Mouse (Mus musculus): ENCODE measurements around the gene Tmem95. TPM values are rescaled to one million over a fixed set of nuclear protein-coding genes. Genes with fewer than 3 reads are reported as not detected.

Gene Tmem95
- total and polyA plus RNA-seq, 2 experiments from 2014 or later = not detected

DNA sequence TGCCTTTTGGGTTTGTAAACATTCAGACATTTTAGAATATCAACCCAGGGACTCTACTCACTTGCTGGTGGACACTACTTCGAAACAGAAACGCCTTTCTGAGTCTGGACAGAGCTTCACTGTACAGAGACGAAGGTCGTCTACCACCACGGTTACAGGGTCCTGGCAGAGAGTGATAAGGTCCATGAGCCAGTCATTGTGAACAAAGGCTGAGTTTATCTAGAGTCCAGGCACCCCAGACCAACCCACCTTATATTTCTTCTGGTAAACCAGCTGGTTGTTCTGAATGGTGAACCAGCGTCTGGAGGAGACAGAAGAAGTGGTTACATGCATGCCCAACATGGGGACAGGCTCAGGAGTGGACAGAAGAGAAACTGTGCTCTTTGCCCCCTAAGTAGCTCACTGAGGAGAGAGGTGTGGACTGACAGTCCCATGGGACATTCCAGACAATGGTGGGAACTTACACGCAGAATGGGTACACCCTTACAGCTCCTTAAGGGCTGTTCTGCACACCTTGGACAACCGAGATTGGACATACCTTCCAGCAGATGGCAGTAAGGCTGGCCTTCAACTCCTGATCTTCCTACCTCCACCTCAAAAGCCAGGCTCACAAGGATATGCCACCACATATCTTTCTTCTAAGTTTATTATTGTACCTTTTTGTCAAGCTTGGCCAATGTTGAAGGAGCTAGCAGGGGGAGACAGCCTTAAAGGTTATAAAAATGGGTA is 9.3 kb upstream of the Tmem95 start:
- no peaks in the 10 kb centered on the region for H3K9me3 ChIP-seq (replicated peaks; ENCODE audit: control insufficient read depth, low read length)
- H3K27me3 ChIP-seq (ENCODE audit: control insufficient read depth, insufficient read depth, low read length) = peaks cover 17% of the 10 kb centered on the region; the same call in 1 of the 2 replicates
- H3K4me3 ChIP-seq (ENCODE audit: low read depth, low read length) = no peak overlapping the region
- H3K27ac ChIP-seq (ENCODE audit: low read depth) = no peak overlapping the region
- peaks cover 12% of the 10 kb centered on the region for H3K4me1 ChIP-seq (ENCODE audit: control insufficient read depth, insufficient read depth)
- DNase-seq (ENCODE audit: low spot score) (no peak), ATAC-seq (ENCODE audit: insufficient read depth, low read depth) (no peak)
- no peak overlapping the region for H3K4me2 ChIP-seq (ENCODE audit: low read depth, low read length)
- no peak overlapping the region for H3K9ac ChIP-seq (replicated peaks; ENCODE audit: low read depth, low read length)
- TF ChIP-seq EP300 (IDR thresholded peaks at IDR 0.05; ENCODE audit: low read depth) (no peak), CTCF (IDR thresholded peaks at IDR 0.05; ENCODE audit: low read depth) (peak; percentile 51)
- WGBS = 50% methylated on average over 8 of the region's 8 CpGs
- no peaks in the 10 kb centered on the region for H3K36me3 ChIP-seq (replicated peaks; ENCODE audit: control insufficient read depth, insufficient read depth, low read length)

DNA sequence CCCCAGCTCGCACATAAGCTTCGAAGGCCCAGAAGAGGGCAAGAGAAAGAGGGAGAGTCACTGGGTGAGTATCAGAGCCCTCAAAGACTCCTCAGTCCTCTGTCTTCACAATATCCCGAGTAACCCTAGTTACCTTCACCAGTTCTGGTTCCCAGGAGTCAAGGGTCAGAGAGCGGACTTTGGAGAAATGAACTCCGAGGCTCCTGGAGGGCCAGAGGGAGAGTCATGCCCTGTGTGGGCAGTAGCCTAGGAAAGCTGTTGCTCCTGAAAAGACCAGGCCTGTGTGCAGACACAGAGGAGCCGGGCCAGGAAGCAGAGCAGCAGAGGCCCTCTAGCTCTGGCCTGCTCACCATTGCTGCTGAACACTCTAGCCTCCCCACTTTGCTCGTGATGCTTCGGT is 6.8 kb upstream of the Tmem95 start:
- no peaks in the 10 kb centered on the region for H3K36me3 ChIP-seq (replicated peaks; ENCODE audit: control insufficient read depth, insufficient read depth, low read length)
- TF ChIP-seq CTCF (IDR thresholded peaks at IDR 0.05; ENCODE audit: low read depth) (no peak), EP300 (IDR thresholded peaks at IDR 0.05; ENCODE audit: low read depth) (no peak)
- H3K4me3 ChIP-seq (ENCODE audit: low read depth, low read length) = no peak overlapping the region
- no peak for DNase-seq (ENCODE audit: low spot score)
- H3K27me3 ChIP-seq (ENCODE audit: control insufficient read depth, insufficient read depth, low read length) = 0 out of 2 replicates have a peak, but pooled peaks cover 6% of the 10 kb centered on the region
- peak overlapping the region; percentile 33 for H3K4me2 ChIP-seq (ENCODE audit: low read depth, low read length)
- no peak for ATAC-seq (ENCODE audit: insufficient read depth, low read depth)
- peak overlapping the region; percentile 60 for H3K27ac ChIP-seq (ENCODE audit: low read depth)
- H3K9me3 ChIP-seq (replicated peaks; ENCODE audit: control insufficient read depth, low read length) = no peaks in the 10 kb centered on the region
- no peak overlapping the region; the same call in 1 of the 2 replicates for H3K9ac ChIP-seq (replicated peaks; ENCODE audit: low read depth, low read length)
- peaks cover 8% of the 10 kb centered on the region; the same call in 1 of the 2 replicates for H3K4me1 ChIP-seq (ENCODE audit: control insufficient read depth, insufficient read depth)
- WGBS = 69% methylated on average over 8 of the region's 8 CpGs

DNA sequence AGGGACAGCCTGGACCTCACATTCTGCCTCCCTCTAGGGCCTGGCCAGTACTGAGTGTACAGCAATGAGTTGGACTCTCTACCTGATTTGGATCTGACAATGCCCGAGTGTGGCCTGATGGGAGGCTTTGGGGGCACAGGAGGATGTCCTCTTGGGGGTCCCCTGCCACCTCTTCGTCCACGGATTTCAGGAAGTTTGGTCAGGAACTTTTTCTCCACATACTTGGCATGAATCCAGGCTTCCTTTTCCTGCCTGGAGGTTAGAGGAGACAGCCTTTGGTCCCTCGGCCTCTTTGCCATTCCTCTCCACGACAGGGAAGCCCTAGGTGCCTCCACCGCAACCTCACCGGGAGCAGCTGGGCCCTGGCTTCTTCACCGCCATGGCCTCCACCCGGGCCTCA is 6.4 kb upstream of the Tmem95 start:
- ATAC-seq (ENCODE audit: insufficient read depth, low read depth) (no peak), DNase-seq (ENCODE audit: low spot score) (no peak)
- TF ChIP-seq CTCF (IDR thresholded peaks at IDR 0.05; ENCODE audit: low read depth) (no peak), EP300 (IDR thresholded peaks at IDR 0.05; ENCODE audit: low read depth) (no peak)
- no peaks in the 10 kb centered on the region for H3K9me3 ChIP-seq (replicated peaks; ENCODE audit: control insufficient read depth, low read length)
- peaks cover 8% of the 10 kb centered on the region; the same call in 1 of the 2 replicates for H3K4me1 ChIP-seq (ENCODE audit: control insufficient read depth, insufficient read depth)
- H3K36me3 ChIP-seq (replicated peaks; ENCODE audit: control insufficient read depth, insufficient read depth, low read length) = no peaks in the 10 kb centered on the region
- no peak overlapping the region; the same call in 1 of the 2 replicates for H3K9ac ChIP-seq (replicated peaks; ENCODE audit: low read depth, low read length)
- H3K27me3 ChIP-seq (ENCODE audit: control insufficient read depth, insufficient read depth, low read length) = 0 out of 2 replicates have a peak, but pooled peaks cover 2% of the 10 kb centered on the region
- peak overlapping the region; percentile 33 for H3K4me2 ChIP-seq (ENCODE audit: low read depth, low read length)
- WGBS = 53% methylated on average over 9 of the region's 9 CpGs
- no peak overlapping the region for H3K4me3 ChIP-seq (ENCODE audit: low read depth, low read length)
- peak overlapping the region; percentile 60 for H3K27ac ChIP-seq (ENCODE audit: low read depth)

DNA sequence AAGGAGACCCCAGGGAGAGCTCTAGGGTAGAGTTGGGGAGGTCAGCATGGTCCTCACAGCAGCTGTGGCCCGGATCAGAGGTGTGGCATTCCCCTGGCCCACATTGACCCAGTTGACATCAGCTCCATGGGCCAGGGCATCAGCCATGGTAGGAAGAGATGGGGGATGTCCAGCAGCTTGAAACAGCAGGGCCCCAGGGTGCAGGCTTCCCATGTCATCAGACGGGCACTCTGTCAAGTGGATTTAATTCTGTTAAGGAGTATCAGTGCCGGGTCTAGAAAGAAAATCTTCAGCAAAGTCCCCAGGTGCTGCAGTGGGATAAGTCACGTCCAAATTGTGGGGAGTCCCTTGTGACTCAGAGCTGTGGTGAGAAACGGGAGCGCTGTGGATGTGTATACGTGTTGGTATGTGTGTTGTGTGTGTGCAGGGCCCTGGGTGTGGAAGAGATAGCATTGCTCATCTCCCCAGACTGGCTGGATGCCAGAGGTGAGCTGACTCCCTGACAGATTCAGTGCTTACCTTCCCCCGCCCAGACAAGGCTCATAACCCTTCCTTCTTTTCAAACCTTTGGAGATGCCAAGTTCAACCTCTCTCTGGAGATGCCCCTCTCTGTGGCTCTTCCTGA is 5.8 kb upstream of the Tmem95 start:
- Histone ChIP-seq H3K4me3 (ENCODE audit: low read depth, low read length) (no peak overlapping the region), H3K36me3 (replicated peaks; ENCODE audit: control insufficient read depth, insufficient read depth, low read length) (no peaks in the 10 kb centered on the region), H3K4me1 (ENCODE audit: control insufficient read depth, insufficient read depth) (peaks cover 8% of the 10 kb centered on the region; the same call in 1 of the 2 replicates), H3K27me3 (ENCODE audit: control insufficient read depth, insufficient read depth, low read length) (no peaks in the 10 kb centered on the region), H3K4me2 (ENCODE audit: low read depth, low read length) (no peak overlapping the region), H3K9ac (replicated peaks; ENCODE audit: low read depth, low read length) (no peak overlapping the region), H3K27ac (ENCODE audit: low read depth) (peak overlapping the region; percentile 60), H3K9me3 (replicated peaks; ENCODE audit: control insufficient read depth, low read length) (no peaks in the 10 kb centered on the region)
- no peak for DNase-seq (ENCODE audit: low spot score)
- no peak for ATAC-seq (ENCODE audit: insufficient read depth, low read depth)
- 76% methylated on average over 8 of the region's 8 CpGs for WGBS
- TF ChIP-seq CTCF (IDR thresholded peaks at IDR 0.05; ENCODE audit: low read depth) (no peak), EP300 (IDR thresholded peaks at IDR 0.05; ENCODE audit: low read depth) (no peak)

DNA sequence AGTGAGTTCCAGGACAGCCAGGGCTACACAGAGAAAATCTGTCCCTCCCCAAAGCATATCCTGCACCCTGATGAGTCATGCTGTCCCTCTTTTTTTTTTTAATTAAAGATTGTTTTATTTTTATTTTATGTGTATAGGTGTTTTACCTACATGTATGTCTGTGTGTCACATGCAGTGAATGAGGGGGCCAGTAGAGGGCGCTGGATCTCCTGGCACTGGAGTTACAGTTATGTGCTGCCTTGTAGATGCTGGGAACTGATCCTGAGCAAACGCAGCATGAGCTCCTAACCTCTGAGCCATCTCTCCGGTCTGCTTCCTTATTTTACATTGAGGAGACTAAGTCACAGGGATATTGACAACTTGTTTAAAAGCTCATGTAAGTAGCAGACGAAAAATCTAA is 5.2 kb upstream of the Tmem95 start:
- TF ChIP-seq EP300 (IDR thresholded peaks at IDR 0.05; ENCODE audit: low read depth) (no peak), CTCF (IDR thresholded peaks at IDR 0.05; ENCODE audit: low read depth) (peak; percentile 22)
- H3K9me3 ChIP-seq (replicated peaks; ENCODE audit: control insufficient read depth, low read length) = no peaks in the 10 kb centered on the region
- no peak overlapping the region for H3K9ac ChIP-seq (replicated peaks; ENCODE audit: low read depth, low read length)
- no peaks in the 10 kb centered on the region for H3K27me3 ChIP-seq (ENCODE audit: control insufficient read depth, insufficient read depth, low read length)
- peaks cover 8% of the 10 kb centered on the region; the same call in 1 of the 2 replicates for H3K4me1 ChIP-seq (ENCODE audit: control insufficient read depth, insufficient read depth)
- DNase-seq (ENCODE audit: low spot score) = no peak
- H3K36me3 ChIP-seq (replicated peaks; ENCODE audit: control insufficient read depth, insufficient read depth, low read length) = no peaks in the 10 kb centered on the region
- WGBS = 60% methylated on average over 4 of the region's 4 CpGs
- H3K4me2 ChIP-seq (ENCODE audit: low read depth, low read length) = no peak overlapping the region
- ATAC-seq (ENCODE audit: insufficient read depth, low read depth) = no peak
- H3K27ac ChIP-seq (ENCODE audit: low read depth) = no peak overlapping the region
- no peak overlapping the region for H3K4me3 ChIP-seq (ENCODE audit: low read depth, low read length)
